Mouse (Mus musculus): Measurements from ENCODE around the gene Tagln2. TPM values are rescaled to one million over a fixed set of nuclear protein-coding genes. Genes with fewer than 3 reads are reported as not detected.

Gene Tagln2
- total RNA-seq, 2 experiments from 2014 or later = 146 to 158 TPM

- no peak for DNase-seq (ENCODE audit: low spot score in 2 of 2)
Measured at GRCm38 (mm10) chr1:172502145-172503110, 2.6 kb downstream of the Tagln2 start.

DNA sequence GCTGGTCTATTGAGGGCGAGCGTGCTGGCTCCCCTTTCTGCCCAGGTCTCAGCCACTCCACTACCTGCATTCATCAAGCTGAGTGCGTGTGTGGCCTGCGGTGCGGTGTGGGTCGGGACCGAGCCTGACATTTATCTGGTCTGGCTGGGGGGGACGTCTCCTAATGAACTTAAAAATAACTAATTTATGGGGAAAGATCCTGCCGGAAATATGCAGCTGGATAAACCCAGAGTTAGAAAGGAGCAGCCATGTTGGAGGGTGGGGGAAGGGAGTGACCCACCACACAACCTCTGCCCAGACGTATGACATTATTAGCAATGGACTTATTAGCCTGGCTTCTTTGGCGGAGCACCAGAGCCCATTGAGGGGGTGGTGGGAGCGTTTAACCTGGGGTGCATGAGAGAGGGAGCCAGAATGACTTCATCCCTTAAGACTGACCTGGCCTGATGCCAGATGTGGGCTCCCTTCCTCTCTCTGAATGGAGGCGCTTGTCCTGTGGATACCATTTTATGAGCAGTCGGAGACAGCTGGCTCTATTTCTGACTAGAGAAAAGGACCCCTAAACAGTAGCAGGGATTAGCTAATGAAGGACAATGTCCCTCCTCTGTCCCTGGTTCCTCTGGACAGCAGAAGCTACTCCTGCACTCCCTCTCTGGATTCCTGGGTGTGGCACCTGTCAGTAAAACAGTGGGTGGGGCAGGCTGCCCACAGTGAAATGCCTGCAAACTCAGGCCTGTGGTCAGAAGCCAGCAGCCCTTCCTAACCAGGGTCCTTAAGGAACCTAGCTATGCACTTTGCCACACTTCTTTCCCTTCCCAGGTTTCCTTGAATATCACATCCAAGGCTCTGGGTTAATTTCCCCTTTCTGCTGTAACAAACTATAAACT lies 3.5 kb downstream of the Tagln2 start:
- peak in 1 of 2 experiments; percentile 65 for DNase-seq (ENCODE audit: low spot score in 2 of 2)

DNA sequence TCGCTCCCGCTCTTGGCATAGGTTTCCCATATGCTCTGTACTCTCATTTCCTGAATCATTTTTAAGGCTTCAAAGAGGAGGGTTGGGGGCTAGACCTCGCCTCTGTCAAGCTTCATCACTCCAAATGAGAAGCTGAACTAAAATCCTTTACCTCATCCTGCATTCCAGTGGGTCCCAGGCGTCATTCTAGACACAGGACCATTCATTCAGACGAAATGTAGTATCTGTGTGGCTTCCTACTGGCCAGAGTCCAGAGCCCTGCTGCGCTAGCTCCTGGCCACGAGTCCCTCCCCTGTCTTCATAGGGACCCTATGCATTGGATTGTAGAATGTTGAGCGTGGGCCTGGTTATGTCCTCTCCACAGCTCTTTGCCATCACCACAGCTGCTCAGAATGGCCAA lies 4.9 kb downstream of the Tagln2 start:
- no peak for DNase-seq (ENCODE audit: low spot score in 2 of 2)

GRCm38 (mm10) chr1:172507001-172507400 lies 7.2 kb downstream of the Tagln2 start:
- no peak for DNase-seq (ENCODE audit: low spot score in 2 of 2)

- no peak for DNase-seq (ENCODE audit: low spot score in 2 of 2)
Measured at GRCm38 (mm10) chr1:172507701-172508100, 7.9 kb downstream of the Tagln2 start.

- no peak for DNase-seq (ENCODE audit: low spot score in 2 of 2)
Measured at GRCm38 (mm10) chr1:172508172-172508571, 8.3 kb downstream of the Tagln2 start.

DNA sequence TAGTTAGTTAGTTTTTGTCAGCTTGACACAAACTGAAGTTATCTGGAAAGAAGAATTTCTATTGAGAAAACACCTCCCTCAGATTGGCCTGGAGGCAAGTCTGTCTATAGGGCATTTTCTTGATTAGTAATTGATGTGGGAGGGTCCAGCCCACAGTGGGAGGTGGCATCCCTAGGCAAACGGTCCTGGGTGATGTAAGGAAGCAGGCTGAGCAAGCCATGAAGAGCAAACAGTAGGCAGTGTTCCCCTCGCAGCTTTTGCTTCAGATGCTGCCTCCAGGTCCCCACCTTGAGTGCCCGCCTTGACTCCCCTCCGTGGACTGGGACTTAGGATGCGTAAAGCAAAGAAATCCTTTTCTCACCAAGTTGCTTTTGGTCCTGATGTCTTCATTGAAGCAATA lies 9.4 kb downstream of the Tagln2 start:
- no peak for DNase-seq (ENCODE audit: low spot score in 2 of 2)

DNA sequence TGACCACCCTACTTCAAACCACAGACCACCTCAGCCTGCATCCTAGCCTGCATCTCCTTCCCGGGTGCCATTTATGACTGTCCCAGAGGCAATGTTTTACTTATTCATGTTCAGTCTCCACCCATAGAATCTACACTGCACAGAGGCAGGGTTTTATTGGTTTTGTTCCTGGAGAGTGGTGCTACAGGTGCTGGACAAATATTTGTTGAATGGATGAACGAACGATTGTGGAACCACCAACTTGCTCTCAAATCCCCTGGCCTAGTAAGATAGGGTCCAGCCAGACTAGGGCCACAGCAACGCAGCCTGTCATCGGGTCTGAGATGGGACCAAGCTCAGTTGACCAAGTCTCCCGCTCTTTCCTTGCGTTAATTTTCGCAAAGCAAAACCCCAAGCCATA lies 10.1 kb downstream of the Tagln2 start:
- no peak for DNase-seq (ENCODE audit: low spot score in 2 of 2)

GRCm38 (mm10) chr1:172510421-172510972 lies 10.7 kb downstream of the Tagln2 start:
- DNase-seq (ENCODE audit: low spot score in 2 of 2) = no peak

DNA sequence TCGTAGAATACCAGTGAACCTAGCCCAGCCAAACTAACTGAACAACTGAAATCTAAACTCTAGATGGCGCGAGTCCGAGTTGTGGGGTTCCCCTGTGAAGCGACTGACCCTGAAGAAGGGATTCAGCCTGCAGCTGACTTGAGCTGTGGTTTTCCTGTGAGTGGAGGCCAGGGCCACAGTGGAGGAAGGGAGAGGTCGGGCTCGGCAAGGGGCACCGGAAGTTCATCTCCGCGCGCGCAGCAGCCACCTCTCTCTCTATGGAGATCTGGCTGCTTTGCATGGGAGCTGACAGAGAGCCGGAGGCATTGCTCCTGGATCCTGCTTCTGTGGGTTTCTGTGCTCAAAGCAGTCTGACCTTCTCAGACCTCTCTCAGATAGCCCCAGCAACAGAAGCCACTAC lies 13.1 kb downstream of the Tagln2 start:
- DNase-seq (ENCODE audit: low spot score in 2 of 2) = peak in 1 of 2 experiments; percentile 56

GRCm38 (mm10) chr1:172513525-172514212 lies 13.8 kb downstream of the Tagln2 start:
- DNase-seq (ENCODE audit: low spot score in 2 of 2) = no peak

DNA sequence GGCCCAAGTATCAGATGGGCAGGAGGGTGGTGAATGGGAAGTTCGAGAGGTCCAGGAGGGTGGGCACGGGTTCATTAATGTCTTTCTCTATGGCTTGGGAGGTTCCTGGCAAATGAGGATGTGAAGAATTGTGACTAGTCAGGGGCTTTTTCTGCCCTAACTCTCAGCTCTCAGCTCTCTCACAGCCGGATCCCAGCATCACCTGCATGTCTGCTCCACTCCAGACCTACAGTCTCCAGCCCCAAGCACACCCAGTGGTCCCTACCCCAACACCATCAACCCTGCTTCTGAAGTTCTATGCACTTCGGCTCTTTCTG lies 14.3 kb downstream of the Tagln2 start:
- DNase-seq (ENCODE audit: low spot score in 2 of 2) = no peak

DNA sequence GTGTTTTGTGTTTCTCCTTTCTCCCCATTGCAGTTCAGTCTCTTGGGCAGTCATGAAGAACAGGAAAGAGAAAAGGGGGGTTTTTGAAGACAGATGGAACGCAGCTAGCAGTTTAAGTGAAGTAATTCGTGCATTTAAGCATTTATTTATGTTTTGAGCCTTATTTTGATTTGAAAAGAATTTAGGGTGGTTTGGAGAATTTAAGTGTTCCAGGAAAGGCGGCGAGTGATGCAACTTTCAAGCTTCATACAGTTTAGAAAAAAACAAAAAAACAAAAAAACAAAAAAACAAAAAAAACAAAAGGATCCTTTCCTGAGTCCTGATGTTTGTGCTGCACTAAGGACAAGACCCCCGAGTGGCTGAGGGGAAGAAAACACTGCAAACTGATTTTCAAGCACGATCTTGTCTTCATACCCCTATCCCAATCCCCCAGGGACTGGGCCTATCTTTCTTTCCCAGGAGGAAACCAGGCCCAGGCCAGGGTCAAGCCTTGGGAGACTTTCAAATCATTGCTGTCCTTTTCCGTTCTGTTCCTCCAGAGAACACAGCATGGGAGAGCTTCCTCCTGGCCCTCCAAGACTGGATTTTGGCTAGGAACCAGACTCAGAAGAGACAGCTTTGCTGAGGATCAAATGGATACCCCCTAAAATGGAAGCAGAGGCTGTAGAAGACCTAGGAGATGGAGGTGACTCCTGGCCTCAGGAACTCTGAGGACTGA lies 14.9 kb downstream of the Tagln2 start:
- DNase-seq (ENCODE audit: low spot score in 2 of 2) = no peak

DNA sequence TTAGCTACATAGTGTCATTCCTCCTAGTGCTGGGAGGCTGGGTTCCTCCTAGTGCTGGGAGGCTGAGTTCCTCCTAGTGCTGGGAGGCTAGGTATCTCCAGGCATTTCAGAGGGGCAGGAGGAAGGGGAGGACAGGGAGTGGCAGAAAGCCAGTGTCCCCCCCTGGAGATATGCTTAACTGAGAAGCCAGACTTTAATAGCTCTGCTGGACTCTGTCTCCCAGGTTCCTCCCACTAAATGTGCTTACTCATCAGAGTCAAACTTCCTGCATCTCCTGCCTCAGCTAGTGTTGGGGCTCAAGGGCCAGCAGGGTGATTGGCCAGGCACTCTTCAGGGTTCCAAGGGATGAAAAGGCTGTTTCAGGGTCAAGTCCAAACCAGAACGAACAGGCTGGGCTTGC lies 15.5 kb downstream of the Tagln2 start:
- no peak for DNase-seq (ENCODE audit: low spot score in 2 of 2)

- DNase-seq (ENCODE audit: low spot score in 2 of 2) = no peak
Measured at GRCm38 (mm10) chr1:172518013-172518412, 18.2 kb downstream of the Tagln2 start.

GRCm38 (mm10) chr1:172519644-172520043 lies 19.8 kb downstream of the Tagln2 start:
- no peak for DNase-seq (ENCODE audit: low spot score in 2 of 2)

- peak in 1 of 2 experiments; percentile 73 for DNase-seq (ENCODE audit: low spot score in 2 of 2)
Measured at GRCm38 (mm10) chr1:172520576-172521440, 21.0 kb downstream of the Tagln2 start, which contains the start of gene Cfap45. TSS of gene Cfap45 (plus strand) at chr1:172520801.

GRCm38 (mm10) chr1:172522524-172522923 lies 22.7 kb downstream of the Tagln2 start:
- DNase-seq (ENCODE audit: low spot score in 2 of 2) = no peak

DNA sequence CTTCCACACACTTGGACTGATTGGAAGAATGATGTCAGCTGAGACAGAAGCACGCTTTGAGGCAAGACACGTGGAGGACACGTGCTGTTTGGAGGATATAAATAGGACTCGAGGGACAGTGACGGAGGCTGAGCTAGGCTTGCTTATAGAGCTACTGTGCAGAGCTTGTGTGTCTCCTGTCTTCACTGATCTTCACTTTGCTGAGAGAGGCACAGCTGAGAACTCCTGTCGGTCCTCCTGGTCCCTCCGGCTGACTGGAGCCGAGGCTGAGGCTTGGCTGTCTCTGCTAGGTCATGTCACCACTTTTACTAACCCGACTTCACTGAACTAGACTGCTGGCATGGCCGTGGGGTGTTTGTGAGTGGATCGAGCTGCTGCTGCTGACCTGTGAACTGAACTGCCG lies 23.9 kb downstream of the Tagln2 start:
- DNase-seq (ENCODE audit: low spot score in 2 of 2) = no peak

All from gastrocnemius, postnatal 4 days (tissue).